Mouse (Mus musculus) forebrain, embryonic 13.5 days (tissue): ENCODE results near the gene Gfra4. TPM values are rescaled to one million over a fixed set of nuclear protein-coding genes. Genes with fewer than 3 reads are reported as not detected.

ENCODE experiments used
- ATAC-seq: fragments of 200-750 bp; cut with Nextera tagmentation; 2 replicates; pipeline ENCODE4 v1.8.0; 2017
- H3K27ac ChIP-seq: fragments of 300-500 bp; sonication (generic); 2 replicates; pipeline ENCODE4 v1.5.1; 2015; ENCODE audit warnings: inconsistent platforms, mild to moderate bottlenecking, moderate library complexity
- H3K27me3 ChIP-seq: fragments of 300-500 bp; sonication (generic); 2 replicates; pipeline ENCODE4 v1.6.1; 2015; ENCODE audit warnings: mild to moderate bottlenecking, inconsistent platforms
- H3K36me3 ChIP-seq: fragments of 300-500 bp; sonication (generic); 2 replicates; pipeline ENCODE4 v1.6.1; 2015; ENCODE audit warnings: mild to moderate bottlenecking, inconsistent platforms; ENCODE audit not compliant: poor library complexity, severe bottlenecking
- H3K4me1 ChIP-seq: fragments of 300-500 bp; sonication (generic); 2 replicates; pipeline ENCODE4 v1.6.1; 2015; ENCODE audit warnings: inconsistent platforms
- H3K4me2 ChIP-seq: fragments of 300-500 bp; sonication (generic); 2 replicates; pipeline ENCODE4 v1.6.1; 2015; ENCODE audit warnings: inconsistent platforms, mild to moderate bottlenecking, moderate library complexity
- H3K4me3 ChIP-seq: fragments of 300-500 bp; sonication (generic); 2 replicates; pipeline ENCODE4 v1.5.1; 2015; ENCODE audit warnings: mild to moderate bottlenecking, inconsistent platforms
- H3K9ac ChIP-seq: fragments of 300-500 bp; sonication (generic); 2 replicates; pipeline ENCODE4 v1.6.1; 2015; ENCODE audit warnings: mild to moderate bottlenecking, inconsistent platforms
- H3K9me3 ChIP-seq: fragments of 300-500 bp; sonication (generic); replicated peaks from 2 replicates; pipeline ENCODE4 v1.6.1; 2016; ENCODE audit warnings: inconsistent platforms
- WGBS: fragments of 180-500 bp; shearing (Covaris S2); methylation state at CpG from one replicate; pipeline ENCODE4 v1.1.7; 2015; 5-methylcytosine and 5-hydroxymethylcytosine counted together
- polyA plus RNA-seq: library from polyadenylated mRNA; unstranded; fragments of >200 nt; fragmentation: Nextera tagmentation; extraction: Ambion mirVana; gene quantifications from 2 replicates; pipeline ENCODE4 v1.2.1, GENCODE M21; 2015

Gene Gfra4
- polyA plus RNA-seq, result 10.8 and 14.9 TPM in 2 replicates

DNA sequence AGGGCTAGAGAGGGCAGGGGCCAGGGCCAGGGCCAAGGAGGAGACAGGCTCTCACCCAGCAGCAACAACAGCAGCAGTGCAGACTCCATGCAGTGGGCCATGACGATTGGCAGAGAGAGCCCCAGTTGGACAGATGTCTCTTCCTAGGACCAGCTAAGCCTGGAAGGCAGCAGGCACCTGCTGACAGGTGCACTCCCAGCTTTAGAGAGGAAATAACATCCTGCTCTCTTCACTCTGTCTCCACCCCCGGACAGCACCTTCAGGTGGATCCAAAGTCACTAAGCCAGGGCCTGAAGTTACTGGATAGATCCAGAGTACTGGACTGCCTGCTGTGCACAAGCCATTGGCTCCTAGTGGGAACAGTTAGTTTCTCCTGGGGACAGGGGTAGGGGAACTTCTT is at the start of gene Gfra4:
Gfra4 (minus strand) TSS at position 101 of the 400 bp plus-strand sequence.
- Histone ChIP-seq H3K9me3 (no peaks in the 10 kb centered on the region), H3K27me3 (peaks cover 44% of the 10 kb centered on the region), H3K27ac (no peak within 1 kb of the TSS), H3K9ac (no peak within 1 kb of the TSS), H3K4me2 (peak within 1 kb of the TSS; percentile 78), H3K4me3 (peak within 1 kb of the TSS; percentile 55; the same call in 1 of the 2 replicates), H3K4me1 (peaks cover 18% of the 10 kb centered on the region), H3K36me3 (no peaks in the 10 kb centered on the region)
- no peak for ATAC-seq
- 73% methylated on average over 2 of the region's 2 CpGs for WGBS

- Histone ChIP-seq H3K4me1 (no peaks in the 10 kb centered on the region), H3K27me3 (no peaks in the 10 kb centered on the region), H3K9ac (no peak overlapping the region), H3K4me3 (no peak overlapping the region), H3K36me3 (no peaks in the 10 kb centered on the region), H3K4me2 (no peak overlapping the region), H3K27ac (no peak overlapping the region), H3K9me3 (no peaks in the 10 kb centered on the region)
- WGBS, result 91% methylated on average over 3 of the region's 3 CpGs
- ATAC-seq, result no peak
Observed at GRCm38 (mm10) chr2:131090852-131091251, 48.0 kb upstream of the Gfra4 start.

DNA sequence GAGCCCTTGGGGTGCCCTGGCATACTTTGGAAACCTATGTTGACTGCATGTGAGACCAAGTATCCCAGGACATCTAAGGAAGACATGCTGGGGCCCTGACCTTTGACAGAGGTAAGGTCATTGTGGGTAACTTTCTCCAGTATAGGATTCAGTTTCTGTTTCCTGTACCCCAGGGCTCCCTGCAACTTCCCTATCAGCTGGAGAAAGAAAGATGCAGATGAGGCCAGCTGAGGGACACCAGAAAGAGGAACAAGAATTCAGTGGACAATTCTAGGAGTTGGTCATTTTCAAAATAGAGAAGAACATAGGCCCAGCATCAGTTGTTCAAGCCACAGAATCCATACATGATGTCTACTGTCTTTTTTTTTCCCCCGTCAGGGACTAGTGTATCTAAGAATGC is 46.7 kb upstream of the Gfra4 start:
- WGBS, result 88% methylated on average over 1 of the region's 1 CpGs
- H3K4me2 ChIP-seq, result no peak overlapping the region
- no peak for ATAC-seq
- H3K27me3 ChIP-seq, result no peaks in the 10 kb centered on the region
- H3K4me1 ChIP-seq, result no peaks in the 10 kb centered on the region
- H3K27ac ChIP-seq, result no peak overlapping the region
- H3K9me3 ChIP-seq, result no peaks in the 10 kb centered on the region
- no peak overlapping the region for H3K9ac ChIP-seq
- H3K36me3 ChIP-seq, result no peaks in the 10 kb centered on the region
- H3K4me3 ChIP-seq, result no peak overlapping the region

DNA sequence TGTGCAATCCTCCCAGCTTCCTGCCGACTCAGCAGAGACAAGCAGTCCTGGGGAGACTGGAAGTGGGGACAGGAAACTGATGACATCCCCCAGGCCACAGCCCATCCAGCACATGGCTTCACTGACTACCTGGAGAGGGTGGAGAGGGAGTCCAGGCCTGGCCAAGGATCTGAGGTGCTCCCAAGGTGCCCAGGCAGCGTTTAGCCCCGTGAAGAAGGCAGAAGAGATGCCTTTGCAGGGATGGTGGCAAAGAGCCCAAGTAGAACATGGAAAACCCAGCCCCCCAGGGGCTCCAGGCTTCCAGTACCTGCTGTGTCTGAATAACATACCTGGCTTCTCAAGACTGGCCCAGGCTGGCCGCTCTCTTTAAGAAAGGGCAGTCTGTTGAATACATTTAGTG is 45.7 kb upstream of the Gfra4 start:
- Histone ChIP-seq H3K27me3 (no peaks in the 10 kb centered on the region), H3K9ac (no peak overlapping the region), H3K4me3 (no peak overlapping the region), H3K36me3 (no peaks in the 10 kb centered on the region), H3K27ac (no peak overlapping the region), H3K4me2 (no peak overlapping the region), H3K9me3 (no peaks in the 10 kb centered on the region), H3K4me1 (no peaks in the 10 kb centered on the region)
- no peak for ATAC-seq
- 84% methylated on average over 4 of the region's 4 CpGs for WGBS

DNA sequence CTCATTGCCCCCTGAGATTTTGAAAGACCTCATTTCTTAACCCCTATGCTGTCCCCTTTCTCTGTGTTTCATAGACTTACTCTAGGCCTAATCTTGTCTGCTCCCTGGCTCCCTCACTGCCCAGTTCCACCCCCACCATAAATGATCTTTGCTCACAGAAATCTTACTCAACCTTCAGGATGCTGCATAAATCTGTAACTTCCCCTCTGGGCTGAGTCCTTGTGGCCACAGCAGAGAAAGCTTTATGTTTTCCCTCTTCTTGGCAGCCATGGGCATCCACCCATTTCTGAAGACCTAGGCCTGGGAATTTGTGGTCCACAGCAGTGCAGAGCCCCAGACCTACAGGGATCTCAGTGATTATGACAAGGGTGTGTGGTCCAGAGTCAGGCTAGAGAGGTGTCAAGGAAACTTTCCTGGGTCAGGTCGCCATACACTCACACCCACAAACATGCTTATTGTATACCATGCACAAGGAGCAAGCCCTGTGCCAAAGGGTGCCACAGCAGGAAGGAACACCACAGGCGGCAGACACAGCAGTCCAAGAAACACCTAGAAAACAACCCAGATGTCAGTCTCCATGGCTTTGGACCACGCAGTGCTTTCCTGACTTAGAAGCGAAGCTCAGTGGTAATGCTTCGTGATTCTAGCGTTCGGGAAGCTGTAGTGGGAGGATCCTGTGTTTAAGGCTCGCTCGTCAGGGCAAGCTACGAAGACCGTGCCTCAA is 43.9 kb upstream of the Gfra4 start, which contains the start of gene Siglec1:
Siglec1 (minus strand) TSS at position 99 of the 724 bp plus-strand sequence.
- Histone ChIP-seq H3K9ac (no peak within 1 kb of the TSS), H3K27ac (no peak within 1 kb of the TSS), H3K4me2 (no peak within 1 kb of the TSS), H3K27me3 (no peaks in the 10 kb centered on the region), H3K4me3 (no peak within 1 kb of the TSS), H3K4me1 (no peaks in the 10 kb centered on the region), H3K36me3 (no peaks in the 10 kb centered on the region), H3K9me3 (no peaks in the 10 kb centered on the region)
- 88% methylated on average over 11 of the region's 11 CpGs for WGBS
- no peak for ATAC-seq

DNA sequence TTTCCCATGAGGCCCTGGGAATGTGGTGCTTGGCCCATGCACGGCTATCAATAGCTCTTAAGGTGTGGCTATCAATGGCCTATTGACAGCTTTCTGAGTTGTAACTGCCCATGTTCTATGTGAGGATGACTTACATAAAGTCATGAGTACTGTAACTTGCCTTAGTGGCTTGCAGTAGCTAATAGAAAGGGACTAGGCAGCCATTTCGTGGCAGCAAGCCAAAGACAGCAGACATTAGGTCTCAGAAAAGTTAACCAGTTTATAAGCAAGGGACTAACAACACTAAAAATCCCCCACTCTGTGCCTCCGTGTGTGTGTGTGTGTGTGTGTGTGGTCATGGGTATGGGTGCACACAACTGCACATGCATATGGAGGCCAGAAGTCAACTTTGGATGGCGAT is 41.3 kb upstream of the Gfra4 start:
- H3K9ac ChIP-seq, result no peak overlapping the region
- no peaks in the 10 kb centered on the region for H3K9me3 ChIP-seq
- H3K36me3 ChIP-seq, result no peaks in the 10 kb centered on the region
- H3K4me2 ChIP-seq, result no peak overlapping the region
- 88% methylated on average over 4 of the region's 4 CpGs for WGBS
- no peaks in the 10 kb centered on the region for H3K4me1 ChIP-seq
- H3K27ac ChIP-seq, result no peak overlapping the region
- ATAC-seq, result no peak
- no peak overlapping the region for H3K4me3 ChIP-seq
- 0 out of 2 replicates have a peak, but pooled peaks cover 2% of the 10 kb centered on the region for H3K27me3 ChIP-seq

GRCm38 (mm10) chr2:131080507-131080906 is 37.6 kb upstream of the Gfra4 start:
- 88% methylated on average over 5 of the region's 5 CpGs for WGBS
- H3K4me1 ChIP-seq, result no peaks in the 10 kb centered on the region
- no peak overlapping the region for H3K4me2 ChIP-seq
- no peak overlapping the region for H3K4me3 ChIP-seq
- no peaks in the 10 kb centered on the region for H3K9me3 ChIP-seq
- no peak overlapping the region for H3K27ac ChIP-seq
- no peak overlapping the region for H3K9ac ChIP-seq
- 0 out of 2 replicates have a peak, but pooled peaks cover 2% of the 10 kb centered on the region for H3K27me3 ChIP-seq
- no peaks in the 10 kb centered on the region for H3K36me3 ChIP-seq
- no peak for ATAC-seq

DNA sequence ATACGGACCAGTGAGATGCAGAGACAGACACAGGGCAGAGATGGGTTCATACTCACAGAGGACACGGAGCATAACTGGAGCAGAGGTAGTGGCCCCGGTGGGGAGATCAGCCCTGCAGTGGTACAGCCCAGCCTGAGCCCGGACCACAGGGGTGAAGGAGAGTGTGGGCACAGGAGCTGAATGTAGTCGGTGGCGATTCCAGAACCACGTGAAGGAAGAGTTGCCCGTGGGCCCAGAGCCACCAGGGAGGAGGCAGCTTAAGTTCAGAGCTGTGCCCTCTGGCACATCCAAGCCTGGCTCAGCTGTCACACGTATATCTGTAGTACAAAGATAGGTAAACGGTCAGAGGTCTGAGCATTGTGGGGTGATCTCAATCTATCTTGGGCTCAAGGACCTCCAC is 29.6 kb upstream of the Gfra4 start:
- Histone ChIP-seq H3K9me3 (no peaks in the 10 kb centered on the region), H3K4me3 (no peak overlapping the region), H3K27ac (no peak overlapping the region), H3K36me3 (no peaks in the 10 kb centered on the region), H3K27me3 (no peaks in the 10 kb centered on the region), H3K4me2 (no peak overlapping the region), H3K9ac (no peak overlapping the region), H3K4me1 (no peaks in the 10 kb centered on the region)
- WGBS, result 88% methylated on average over 10 of the region's 10 CpGs
- no peak for ATAC-seq

DNA sequence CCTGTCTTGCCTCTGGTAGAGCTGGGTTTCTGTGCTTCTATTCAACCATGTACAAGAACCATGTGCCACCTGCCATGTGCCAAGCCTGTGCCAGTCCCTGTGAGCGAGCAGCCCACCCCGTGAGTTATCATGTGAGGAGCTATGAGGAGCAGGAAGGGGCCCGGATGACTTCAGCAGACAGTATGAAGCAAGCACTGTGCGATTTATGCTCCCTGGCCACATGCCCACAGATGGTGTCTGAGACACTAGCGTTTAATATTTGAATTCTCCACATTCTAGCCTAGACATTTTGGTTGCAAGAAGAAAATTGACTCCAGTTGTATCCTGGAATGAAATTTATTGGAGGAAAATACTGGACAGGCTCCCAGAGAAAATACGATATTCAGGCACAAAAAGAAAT is 24.6 kb upstream of the Gfra4 start:
- H3K9ac ChIP-seq, result no peak overlapping the region
- H3K4me1 ChIP-seq, result peaks cover 4% of the 10 kb centered on the region
- 84% methylated on average over 6 of the region's 6 CpGs for WGBS
- no peak overlapping the region for H3K4me2 ChIP-seq
- H3K27me3 ChIP-seq, result peaks cover 21% of the 10 kb centered on the region
- no peak for ATAC-seq
- H3K9me3 ChIP-seq, result no peaks in the 10 kb centered on the region
- no peak overlapping the region for H3K27ac ChIP-seq
- H3K4me3 ChIP-seq, result no peak overlapping the region
- no peaks in the 10 kb centered on the region for H3K36me3 ChIP-seq

GRCm38 (mm10) chr2:131066342-131066741 is 23.5 kb upstream of the Gfra4 start:
- H3K36me3 ChIP-seq, result no peaks in the 10 kb centered on the region
- ATAC-seq, result no peak
- H3K4me3 ChIP-seq, result no peak overlapping the region
- H3K9me3 ChIP-seq, result no peaks in the 10 kb centered on the region
- 71% methylated on average over 9 of the region's 9 CpGs for WGBS
- peaks cover 4% of the 10 kb centered on the region for H3K4me1 ChIP-seq
- no peak overlapping the region for H3K27ac ChIP-seq
- no peak overlapping the region for H3K4me2 ChIP-seq
- H3K27me3 ChIP-seq, result peaks cover 32% of the 10 kb centered on the region
- no peak overlapping the region for H3K9ac ChIP-seq

- ATAC-seq, result no peak
- peaks cover 35% of the 10 kb centered on the region for H3K27me3 ChIP-seq
- H3K9ac ChIP-seq, result no peak within 1 kb of the TSS
- peak within 1 kb of the TSS; percentile 56 for H3K4me2 ChIP-seq
- H3K36me3 ChIP-seq, result no peaks in the 10 kb centered on the region
- peaks cover 9% of the 10 kb centered on the region for H3K4me1 ChIP-seq
- no peaks in the 10 kb centered on the region for H3K9me3 ChIP-seq
- no peak within 1 kb of the TSS for H3K27ac ChIP-seq
- peak within 1 kb of the TSS; percentile 24 for H3K4me3 ChIP-seq
- WGBS, result 3% methylated on average over 26 of the region's 27 CpGs
Observed at GRCm38 (mm10) chr2:131063404-131063864, 20.5 kb upstream of the Gfra4 start, which contains the start of gene Adam33. Gene Adam33, minus strand, starts transcription at chr2:131063814.

DNA sequence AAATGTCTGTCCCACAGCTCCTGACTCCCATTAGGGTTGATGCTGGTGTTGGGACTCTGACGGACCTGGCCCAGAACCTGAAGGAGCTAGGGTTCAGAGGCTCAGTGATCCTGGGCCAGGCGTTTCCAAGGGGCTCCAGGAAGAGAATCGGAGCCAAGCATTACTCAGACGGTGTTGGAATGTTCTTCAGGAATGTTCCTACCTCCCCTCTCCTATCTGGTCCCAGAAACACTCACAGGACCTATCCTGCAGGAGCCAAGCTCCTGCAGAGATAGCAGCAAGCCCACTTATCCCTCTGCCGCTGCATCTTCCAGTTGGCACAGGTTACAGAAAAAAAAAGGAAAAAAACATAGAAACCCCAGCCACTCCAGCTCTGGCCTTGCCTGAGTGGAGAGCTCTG is 18.7 kb upstream of the Gfra4 start:
- Histone ChIP-seq H3K9ac (no peak overlapping the region), H3K4me3 (no peak overlapping the region), H3K9me3 (no peaks in the 10 kb centered on the region), H3K4me1 (peaks cover 9% of the 10 kb centered on the region), H3K27ac (no peak overlapping the region), H3K36me3 (no peaks in the 10 kb centered on the region), H3K4me2 (no peak overlapping the region), H3K27me3 (peaks cover 44% of the 10 kb centered on the region)
- no peak for ATAC-seq
- WGBS, result 77% methylated on average over 5 of the region's 5 CpGs

DNA sequence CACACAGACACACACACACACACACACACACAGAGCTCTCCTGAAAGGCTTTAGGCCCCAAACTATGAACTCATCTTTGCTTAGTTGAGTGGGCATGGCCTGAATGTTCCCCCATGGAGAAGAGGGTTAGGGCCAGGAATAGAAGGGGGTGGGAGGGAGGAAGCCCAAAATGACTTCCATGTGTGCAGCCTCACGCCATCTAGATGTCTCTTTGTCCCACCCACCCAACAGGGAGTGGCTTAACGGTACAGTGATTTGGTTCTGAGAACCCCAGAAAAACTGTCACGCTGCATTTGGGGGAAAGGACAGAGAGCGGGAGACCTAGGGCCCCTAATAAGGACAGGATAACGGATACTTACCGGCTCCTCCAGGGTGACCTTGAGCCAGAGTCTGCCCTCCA is 17.9 kb upstream of the Gfra4 start:
- no peak overlapping the region for H3K4me2 ChIP-seq
- ATAC-seq, result no peak
- H3K27ac ChIP-seq, result no peak overlapping the region
- no peak overlapping the region for H3K4me3 ChIP-seq
- no peak overlapping the region for H3K9ac ChIP-seq
- H3K4me1 ChIP-seq, result peaks cover 11% of the 10 kb centered on the region
- H3K9me3 ChIP-seq, result no peaks in the 10 kb centered on the region
- H3K27me3 ChIP-seq, result peaks cover 53% of the 10 kb centered on the region
- 74% methylated on average over 6 of the region's 6 CpGs for WGBS
- no peaks in the 10 kb centered on the region for H3K36me3 ChIP-seq
